Mouse (Mus musculus) granulocyte monocyte progenitor cell, adult 5-6 weeks (primary cell): ENCODE data around the gene Reg2. TPM values are rescaled to one million over a fixed set of nuclear protein-coding genes. Genes with fewer than 3 reads are reported as not detected.
"Not testable (repeated sequence)": the region's sequence is repeated elsewhere in the genome, so short reads cannot be mapped to it uniquely, and the experiment has no call there.

Experiments
- ATAC-seq: replicated peaks from 2 replicates; pipeline ENCODE4 v1.8.0; 2016; ENCODE audit warnings: mild to moderate bottlenecking, moderate TSS enrichment, inconsistent platforms; ENCODE audit not compliant: poor library complexity, severe bottlenecking
- total RNA-seq, 2 experiments: library from RNA; stranded (forward) in 1 of 2; stranded (reverse) in 1 of 2; fragments of 200-712, 200-1000 nt in 1 of 2; fragments of >200 nt in 1 of 2; fragmentation: Nextera tagmentation in 1 of 2; gene quantifications; 2 replicates each; pipeline ENCODE4 v1.2.3; 2014 to 2017

Reg2 gene
- total RNA-seq (2014; fragmentation: Nextera tagmentation): not detected in 2 replicates
- total RNA-seq (2017): not detected in 2 replicates

GRCm38 (mm10) chr6:78395323-78395722, at the start of gene Reg2:
TSS of gene Reg2 (plus strand) at chr6:78395623.
- ATAC-seq: not testable (repeated sequence)

- ATAC-seq: no peak
These were observed 33.4 kb upstream of the Reg2 start for GRCm38 (mm10) chr6:78361971-78362563.

GRCm38 (mm10) chr6:78370357-78370756, 25.1 kb upstream of the Reg2 start, which contains the start of gene Reg3b:
TSS of gene Reg3b (plus strand) at chr6:78370657.
- no peak for ATAC-seq

GRCm38 (mm10) chr6:78378765-78379164, 16.7 kb upstream of the Reg2 start, which contains the start of gene Reg3d:
TSS of gene Reg3d (minus strand) at chr6:78378865.
- ATAC-seq: no peak

GRCm38 (mm10) chr6:78380409-78380808, 15.0 kb upstream of the Reg2 start, which contains the start of gene Reg3a:
TSS of gene Reg3a (plus strand) at chr6:78380709.
- no peak for ATAC-seq

GRCm38 (mm10) chr6:78385609-78386008, 9.8 kb upstream of the Reg2 start:
- no peak for ATAC-seq

GRCm38 (mm10) chr6:78422411-78422810, 27.0 kb downstream of the Reg2 start, which contains the start of gene Reg1:
TSS of gene Reg1 (plus strand) at chr6:78422711.
- ATAC-seq: not testable (repeated sequence)

- ATAC-seq: no peak
These were observed 30.1 kb downstream of the Reg2 start for GRCm38 (mm10) chr6:78425497-78425896.

- no peak for ATAC-seq
These were observed 51.8 kb downstream of the Reg2 start for GRCm38 (mm10) chr6:78447202-78447601.

- no peak for ATAC-seq
These were observed 53.0 kb downstream of the Reg2 start for GRCm38 (mm10) chr6:78448409-78448808.

- no peak for ATAC-seq
These were observed 57.4 kb downstream of the Reg2 start for GRCm38 (mm10) chr6:78452804-78453203.

Other genes starting within 250 kb of the Reg2 start
- not detected in 2 replicates for gene Reg3b, start 25.0 kb upstream of the Reg2 start, total RNA-seq (2014; fragmentation: Nextera tagmentation)
- not detected in 2 replicates for gene Reg3b, start 25.0 kb upstream of the Reg2 start, total RNA-seq (2017)
- not detected in 2 replicates for gene Reg3d, start 16.8 kb upstream of the Reg2 start, total RNA-seq (2014; fragmentation: Nextera tagmentation)
- not detected in 2 replicates for gene Reg3d, start 16.8 kb upstream of the Reg2 start, total RNA-seq (2017)
- gene Reg3a, start 14.9 kb upstream of the Reg2 start, total RNA-seq (2014; fragmentation: Nextera tagmentation): not detected in 2 replicates
- gene Reg3a, start 14.9 kb upstream of the Reg2 start, total RNA-seq (2017): not detected in 2 replicates
- gene Reg1, start 27.1 kb downstream of the Reg2 start, total RNA-seq (2014; fragmentation: Nextera tagmentation): not detected in 2 replicates
- gene Reg1, start 27.1 kb downstream of the Reg2 start, total RNA-seq (2017): not detected in 2 replicates
- gene Reg3g, start 73.2 kb downstream of the Reg2 start, total RNA-seq (2014; fragmentation: Nextera tagmentation): not detected in 2 replicates
- gene Reg3g, start 73.2 kb downstream of the Reg2 start, total RNA-seq (2017): not detected in 2 replicates